Mouse (Mus musculus): ENCODE results near the gene Cldn10. TPM values are rescaled to one million over a fixed set of nuclear protein-coding genes. Genes with fewer than 3 reads are reported as not detected.

The Cldn10 gene
- total RNA-seq, 2 experiments from 2014 or later = 0.14 TPM; not detected in 1

GRCm38 (mm10) chr14:118829331-118830095 is 41.8 kb downstream of the Cldn10 start:
- DNase-seq = no peak

GRCm38 (mm10) chr14:118831597-118831996 is 43.9 kb downstream of the Cldn10 start:
- no peak for DNase-seq

DNA sequence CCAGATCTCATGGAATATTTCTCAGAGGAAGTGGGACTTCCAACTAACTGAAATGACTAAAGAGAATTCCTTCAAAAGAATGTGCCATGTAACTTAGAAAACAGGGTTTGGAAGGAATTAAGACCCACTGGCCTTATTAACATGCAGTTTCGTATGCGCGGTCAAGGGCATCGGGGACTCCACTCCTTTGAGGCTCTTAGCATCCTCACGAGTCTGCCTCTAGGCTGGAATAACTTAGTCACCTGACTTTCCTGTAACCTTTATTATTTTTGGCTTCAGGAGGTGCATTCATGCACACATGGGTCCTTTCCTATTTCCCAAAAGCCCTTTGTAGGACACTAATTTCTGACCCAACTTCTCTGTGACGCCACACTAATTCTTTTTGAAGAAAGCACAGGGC is 45.5 kb downstream of the Cldn10 start:
- DNase-seq = no peak

DNA sequence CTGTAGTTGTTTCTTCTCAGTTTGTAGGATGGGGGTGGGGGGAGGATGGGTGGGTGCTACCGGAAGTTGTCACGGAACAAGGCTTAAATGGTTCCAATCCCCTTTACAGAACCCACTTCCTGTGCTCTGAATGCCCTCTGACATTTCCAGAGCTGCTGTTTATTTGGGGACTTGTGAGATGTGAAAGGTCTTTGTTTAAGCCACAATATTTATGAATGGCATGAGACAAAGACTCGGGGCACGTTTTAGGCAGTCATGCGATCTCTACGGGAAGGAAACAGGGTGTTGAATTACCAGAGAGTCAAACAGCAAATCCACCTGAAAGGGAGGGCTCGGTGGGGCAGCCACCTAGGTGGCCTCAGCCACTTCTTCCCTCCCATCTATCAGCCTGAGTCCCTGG is 46.6 kb downstream of the Cldn10 start:
- DNase-seq = no peak

DNA sequence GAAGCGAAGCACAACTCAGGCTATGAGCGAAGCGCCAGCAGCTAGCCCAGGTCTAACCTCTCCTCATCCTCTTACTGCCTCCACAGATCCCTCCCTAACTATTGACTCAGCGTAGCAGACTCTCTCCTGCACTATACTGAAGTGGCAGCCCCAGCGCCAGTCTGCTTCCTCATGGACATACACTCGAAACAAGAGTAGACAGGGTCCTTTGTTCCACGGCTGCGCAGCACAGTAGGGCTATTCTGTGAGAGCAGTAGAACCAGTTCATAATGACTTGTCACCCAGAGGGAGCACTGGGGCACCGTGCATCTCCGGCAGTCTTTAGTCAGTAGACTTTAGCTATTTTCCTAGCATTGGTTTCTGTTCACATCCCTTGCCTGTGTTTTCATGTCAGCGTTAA is 48.4 kb downstream of the Cldn10 start:
- no peak for DNase-seq

GRCm38 (mm10) chr14:118836754-118837153 is 49.0 kb downstream of the Cldn10 start:
- no peak for DNase-seq

- DNase-seq = no peak
Observed at GRCm38 (mm10) chr14:118838556-118839120, 50.9 kb downstream of the Cldn10 start.

DNA sequence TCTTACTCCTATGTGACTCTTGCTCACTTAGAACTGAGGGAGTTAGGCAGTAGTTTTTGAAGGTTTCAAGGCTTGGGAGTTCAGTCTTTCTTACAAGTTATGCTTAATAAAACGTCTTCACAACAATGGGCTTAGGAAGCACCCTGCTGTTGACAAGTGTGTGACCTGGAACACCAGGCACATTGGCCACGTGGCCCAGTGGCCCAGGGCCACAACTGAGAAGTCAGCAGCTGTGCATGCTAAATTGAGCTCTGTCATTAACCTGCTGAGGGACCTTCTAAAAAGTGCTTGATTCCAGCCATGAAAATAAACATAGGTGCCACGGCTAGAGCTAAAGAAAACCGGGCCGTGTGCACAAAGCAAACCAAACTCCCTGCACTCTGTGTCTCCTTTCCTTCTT is 51.7 kb downstream of the Cldn10 start:
- DNase-seq = peak; percentile 20

DNA sequence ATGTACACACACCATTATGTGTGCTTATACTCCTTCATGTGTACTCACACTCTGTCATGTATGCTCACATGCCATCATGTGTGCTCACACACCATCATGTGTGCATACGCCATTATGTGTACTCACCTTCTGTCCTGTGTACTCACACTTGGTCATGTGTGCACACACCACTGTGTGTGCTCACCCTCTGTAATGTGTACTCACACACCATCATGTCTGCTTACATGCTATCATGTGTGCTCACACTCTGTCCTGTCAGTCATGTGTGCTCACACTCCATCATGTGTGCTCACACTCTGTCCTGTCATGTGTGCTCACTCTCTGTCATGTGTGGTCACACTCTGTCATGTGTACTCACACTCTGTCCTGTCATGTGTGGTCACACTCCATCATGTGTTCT is 52.3 kb downstream of the Cldn10 start:
- DNase-seq = no peak

GRCm38 (mm10) chr14:118842353-118842752 is 54.6 kb downstream of the Cldn10 start:
- no peak for DNase-seq

- no peak for DNase-seq
Observed at GRCm38 (mm10) chr14:118846834-118847233, 59.1 kb downstream of the Cldn10 start.

- no peak for DNase-seq
Observed at GRCm38 (mm10) chr14:118848171-118848570, 60.5 kb downstream of the Cldn10 start.

GRCm38 (mm10) chr14:118850011-118850695 is 62.4 kb downstream of the Cldn10 start:
- no peak for DNase-seq

DNA sequence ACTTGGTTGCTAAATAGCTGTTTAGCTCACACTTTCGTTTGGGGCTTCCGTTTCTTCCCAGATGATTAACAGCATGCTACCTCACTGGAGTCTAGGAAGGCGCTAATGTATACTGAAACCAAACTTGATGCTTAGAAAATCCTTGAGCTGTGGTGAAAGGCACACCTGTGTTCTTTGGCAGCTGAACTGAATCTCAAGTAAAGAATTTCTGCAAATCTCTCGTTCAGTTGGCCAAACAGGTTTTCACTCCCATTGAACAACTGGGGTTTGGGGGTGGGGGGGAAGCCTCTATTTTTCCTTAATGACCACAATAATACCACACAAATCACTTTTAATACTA is 63.0 kb downstream of the Cldn10 start:
- no peak for DNase-seq

- no peak for DNase-seq
Observed at GRCm38 (mm10) chr14:118851496-118852107, 63.9 kb downstream of the Cldn10 start.

DNA sequence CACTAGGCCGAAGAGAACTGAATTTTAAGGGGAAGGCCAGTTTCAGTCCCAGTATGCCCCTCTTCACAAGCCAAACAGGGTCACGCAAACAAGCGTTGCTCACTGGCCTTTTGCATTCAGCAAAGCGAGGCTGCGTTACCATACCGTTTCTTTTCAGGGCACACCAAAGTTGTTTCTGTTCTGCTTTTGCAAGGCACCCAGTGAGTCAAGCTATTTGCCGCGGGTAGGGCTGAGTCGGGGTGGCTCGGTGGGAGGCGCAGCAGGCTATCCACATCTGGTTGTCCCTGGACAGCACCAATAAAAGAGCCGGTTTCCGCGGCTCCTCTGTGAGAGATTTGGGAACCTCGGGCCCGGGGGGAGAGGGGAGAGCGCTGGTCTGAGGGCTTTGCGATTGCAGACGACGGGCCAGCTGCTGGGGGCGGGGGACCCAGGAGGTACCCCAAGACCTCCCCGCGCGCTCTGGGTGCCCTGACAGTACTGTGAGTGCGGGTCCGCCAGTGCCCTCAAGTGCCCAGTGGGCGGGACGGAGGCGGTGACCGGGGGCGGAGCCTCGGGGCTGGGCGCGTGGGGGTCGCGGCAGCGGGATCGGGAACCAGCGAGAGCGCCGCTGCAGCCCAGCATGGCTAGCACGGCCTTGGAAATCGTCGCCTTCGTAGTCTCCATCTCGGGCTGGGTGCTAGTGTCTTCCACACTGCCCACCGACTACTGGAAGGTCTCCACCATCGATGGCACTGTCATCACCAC is 66.8 kb downstream of the Cldn10 start:
- peak; percentile 40 for DNase-seq

GRCm38 (mm10) chr14:118855141-118855800 is 67.6 kb downstream of the Cldn10 start:
- peak; percentile 12 for DNase-seq

DNA sequence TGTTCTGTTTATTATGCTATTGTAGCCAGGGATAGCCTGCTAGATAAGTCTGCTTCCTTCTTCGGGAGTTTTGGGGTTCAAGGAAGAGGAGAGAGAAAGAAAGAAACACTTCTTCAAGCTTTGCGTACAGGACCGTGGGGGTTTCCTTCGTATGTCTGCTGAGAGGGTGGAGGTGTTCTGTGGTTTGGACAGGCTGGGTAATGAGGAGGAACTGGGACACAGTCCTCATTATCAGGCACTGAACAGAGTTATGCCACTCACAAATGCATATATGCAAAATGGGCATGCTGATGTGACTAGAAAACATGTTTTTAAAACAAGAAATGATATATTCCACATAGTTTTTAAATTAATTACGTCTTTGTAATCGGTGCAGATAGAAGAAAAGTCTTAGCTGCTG is 68.9 kb downstream of the Cldn10 start:
- no peak for DNase-seq

GRCm38 (mm10) chr14:118858318-118858717 is 70.6 kb downstream of the Cldn10 start:
- no peak for DNase-seq

- DNase-seq = no peak
Observed at GRCm38 (mm10) chr14:118862253-118862652, 74.5 kb downstream of the Cldn10 start.

GRCm38 (mm10) chr14:118864905-118865304 is 77.2 kb downstream of the Cldn10 start:
- DNase-seq = no peak
